Mouse (Mus musculus) myocyte (in vitro differentiated cells): ENCODE data around the gene Nbeal2. TPM values are rescaled to one million over a fixed set of nuclear protein-coding genes. Genes with fewer than 3 reads are reported as not detected.

Experiments used
- H3K27me3 ChIP-seq: one replicate; pipeline ENCODE4 v1.6.1; 2011; ENCODE audit not compliant: control insufficient read depth, insufficient read depth, insufficient read length
- H3K36me3 ChIP-seq: one replicate; pipeline ENCODE4 v1.6.1; 2011; ENCODE audit not compliant: control insufficient read depth, insufficient read depth
- H3K4me2 ChIP-seq: one replicate; pipeline ENCODE4 v1.6.1; 2011; ENCODE audit warnings: low read depth, control low read depth
- H3K4me3 ChIP-seq: one replicate; pipeline ENCODE4 v1.5.1; 2011; ENCODE audit warnings: mild to moderate bottlenecking, control low read depth, moderate library complexity
- H3K79me2 ChIP-seq: one replicate; pipeline ENCODE4 v1.6.1; 2011; ENCODE audit not compliant: control insufficient read depth, insufficient read depth
- H3ac ChIP-seq: one replicate; pipeline ENCODE4 v1.6.1; 2011; ENCODE audit not compliant: control insufficient read depth, insufficient read length
- CEBPB ChIP-seq: IDR thresholded peaks from 2 replicates; pipeline ENCODE4 v1.6.1; 2011; ENCODE audit warnings: mild to moderate bottlenecking, moderate library complexity; ENCODE audit not compliant: poor library complexity, insufficient read depth, severe bottlenecking
- E2F4 ChIP-seq: IDR thresholded peaks from one replicate; pipeline ENCODE4 v1.6.1; 2011; ENCODE audit warnings: mild to moderate bottlenecking, control low read depth, moderate library complexity; ENCODE audit not compliant: insufficient read depth
- MAX ChIP-seq: IDR thresholded peaks from one replicate; pipeline ENCODE4 v1.6.1; 2011; ENCODE audit warnings: low read depth, mild to moderate bottlenecking, control low read depth
- MYOD1 ChIP-seq, 3 experiments: IDR thresholded peaks; one replicate each; pipeline ENCODE4 v1.6.1; 2011; ENCODE audit warnings: control low read depth in 2 of 3, low read depth in 2 of 3, mild to moderate bottlenecking in 2 of 3, moderate library complexity in 1 of 3; ENCODE audit not compliant: insufficient read length in 2 of 3, control insufficient read depth in 1 of 3
- MYOG ChIP-seq, 3 experiments: IDR thresholded peaks; one replicate each; pipeline ENCODE4 v1.6.1; 2011; ENCODE audit warnings: control low read depth in 2 of 3, low read depth in 2 of 3, mild to moderate bottlenecking in 2 of 3; ENCODE audit not compliant: insufficient read length in 2 of 3, control insufficient read depth in 1 of 3, insufficient read depth in 1 of 3
- POLR2A ChIP-seq: IDR thresholded peaks from one replicate; pipeline ENCODE4 v1.6.1; 2011; ENCODE audit warnings: low read depth, mild to moderate bottlenecking, control low read depth, moderate library complexity; ENCODE audit not compliant: insufficient read length
- POLR2AphosphoS2 ChIP-seq: IDR thresholded peaks from one replicate; pipeline ENCODE4 v1.6.1; 2011; ENCODE audit warnings: low read depth, control low read depth; ENCODE audit not compliant: insufficient read length
- REST ChIP-seq: IDR thresholded peaks from one replicate; pipeline ENCODE4 v1.6.1; 2011; ENCODE audit warnings: mild to moderate bottlenecking, control low read depth, moderate library complexity; ENCODE audit not compliant: insufficient read depth, insufficient read length
- SRF ChIP-seq: IDR thresholded peaks from one replicate; pipeline ENCODE4 v1.6.1; 2011; ENCODE audit warnings: low read depth; ENCODE audit not compliant: control insufficient read depth, insufficient read length
- TCF12 ChIP-seq: IDR thresholded peaks from one replicate; pipeline ENCODE4 v1.6.1; 2011; ENCODE audit warnings: mild to moderate bottlenecking, control low read depth; ENCODE audit not compliant: poor library complexity, insufficient read depth, severe bottlenecking
- TCF3 ChIP-seq: IDR thresholded peaks from one replicate; pipeline ENCODE4 v1.6.1; 2011; ENCODE audit warnings: low read depth, control low read depth; ENCODE audit not compliant: insufficient read length
- USF1 ChIP-seq: IDR thresholded peaks from one replicate; pipeline ENCODE4 v1.6.1; 2011; ENCODE audit warnings: low read depth, mild to moderate bottlenecking, control low read depth, moderate library complexity
- polyA plus RNA-seq: library from polyadenylated mRNA; unstranded; fragments of >200 nt; fragmentation: generic; extraction: Trizol; gene quantifications from one replicate; pipeline ENCODE4 v1.2.1, GENCODE M21; 2012; ENCODE audit warnings: missing spikeins

Nbeal2 gene
- polyA plus RNA-seq, 1 experiment, result 3.3 TPM

DNA sequence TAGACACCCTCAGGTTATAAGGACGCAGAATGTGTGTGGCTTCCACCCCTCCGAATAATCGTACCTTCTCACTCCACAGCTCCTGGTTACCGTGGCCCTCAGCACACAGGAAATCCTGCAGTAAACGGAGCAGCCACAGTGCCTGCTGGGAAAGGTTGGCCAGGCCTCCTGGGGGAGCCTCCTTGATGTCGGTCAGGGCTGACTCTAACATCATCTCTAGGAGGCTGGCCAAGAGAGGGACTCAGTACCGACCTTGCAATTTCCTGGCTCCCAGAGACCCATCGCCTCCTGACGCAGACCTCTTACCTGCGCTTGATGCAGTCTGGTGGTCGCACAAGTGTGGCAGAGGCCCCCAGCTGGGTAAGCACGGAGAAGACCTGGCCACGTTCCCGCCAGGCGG lies 21.3 kb downstream of the Nbeal2 start:
- Histone ChIP-seq H3K4me2 (no peak overlapping the region), H3K36me3 (no peaks in the 10 kb centered on the region), H3K79me2 (no peaks in the 10 kb centered on the region), H3K4me3 (no peak overlapping the region), H3ac (no peak overlapping the region), H3K27me3 (no peaks in the 10 kb centered on the region)
- TF ChIP-seq MYOG (IDR thresholded peaks at IDR 0.05; ENCODE audit: control insufficient read depth in 1 of 3, insufficient read depth in 1 of 3, insufficient read length in 2 of 3, low read depth in 2 of 3) (no peak), MAX (no peak), TCF3 (no peak), POLR2AphosphoS2 (no peak), CEBPB (no peak), SRF (no peak), TCF12 (no peak), E2F4 (no peak), POLR2A (no peak), USF1 (no peak)

DNA sequence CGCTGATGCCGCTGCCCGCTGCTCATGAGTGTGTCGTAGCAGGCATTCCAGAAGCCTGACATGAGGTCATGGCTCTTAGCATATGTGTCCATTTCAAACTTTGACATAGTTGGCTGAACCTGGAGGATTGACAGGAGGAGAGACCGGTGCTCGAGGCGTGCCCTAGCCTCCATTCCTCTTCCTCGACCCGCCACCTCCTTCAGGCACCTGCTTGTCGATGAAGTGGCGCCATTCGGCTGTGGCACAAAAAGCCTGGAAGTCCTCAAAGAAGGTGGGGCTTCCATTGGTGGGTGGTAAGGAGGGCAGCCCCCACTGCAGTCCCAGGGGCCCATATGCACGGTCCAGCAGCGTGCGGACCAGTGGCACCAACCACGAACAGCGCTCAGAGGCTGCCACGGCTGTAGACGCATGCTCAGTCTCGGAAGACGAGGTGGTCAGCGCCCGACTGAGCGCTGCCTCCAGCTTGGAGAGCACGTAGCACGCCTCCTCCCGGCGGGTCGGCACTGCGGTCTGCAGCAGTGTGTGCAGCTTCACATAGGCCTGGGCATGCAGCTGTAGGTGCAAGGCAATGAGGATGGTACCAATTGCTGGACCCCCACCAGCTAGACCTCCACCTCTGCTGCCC lies 22.2 kb downstream of the Nbeal2 start:
- Histone ChIP-seq H3ac (no peak overlapping the region), H3K27me3 (no peaks in the 10 kb centered on the region), H3K4me2 (no peak overlapping the region), H3K36me3 (no peaks in the 10 kb centered on the region), H3K79me2 (no peaks in the 10 kb centered on the region), H3K4me3 (no peak overlapping the region)
- TF ChIP-seq CEBPB, result no peak
- TF ChIP-seq MAX, result no peak
- TF ChIP-seq SRF, result no peak
- no peak for TF ChIP-seq USF1
- TF ChIP-seq TCF3, result no peak
- no peak for TF ChIP-seq E2F4
- TF ChIP-seq POLR2A, result no peak
- no peak for TF ChIP-seq REST
- no peak for TF ChIP-seq MYOG (IDR thresholded peaks at IDR 0.05; ENCODE audit: control insufficient read depth in 1 of 3, insufficient read depth in 1 of 3, insufficient read length in 2 of 3, low read depth in 2 of 3)
- TF ChIP-seq MYOD1 (IDR thresholded peaks at IDR 0.05; ENCODE audit: control insufficient read depth in 1 of 3, insufficient read length in 2 of 3, low read depth in 2 of 3), result no peak
- TF ChIP-seq POLR2AphosphoS2, result no peak
- TF ChIP-seq TCF12, result no peak

DNA sequence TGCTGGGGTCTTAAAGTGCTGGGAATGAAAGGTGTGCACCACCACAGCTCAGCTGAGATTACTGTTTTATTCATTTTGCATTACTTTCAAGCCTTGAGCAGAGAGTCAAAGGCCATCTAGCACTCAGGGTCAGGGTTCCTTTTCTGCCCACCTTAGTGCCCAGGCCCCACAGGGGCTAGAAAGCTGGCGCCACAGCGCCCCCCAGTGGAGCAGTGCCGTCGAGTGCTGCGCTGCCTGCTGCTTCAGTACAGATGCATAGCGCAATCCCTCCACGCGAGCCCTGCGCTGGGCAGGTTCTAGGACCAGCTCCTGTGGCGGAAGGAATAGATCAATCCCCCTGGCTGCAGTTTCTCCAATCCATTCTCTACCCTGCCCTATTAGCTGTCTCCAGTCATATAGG lies 22.8 kb downstream of the Nbeal2 start:
- H3K36me3 ChIP-seq, result no peaks in the 10 kb centered on the region
- no peak overlapping the region for H3K4me2 ChIP-seq
- H3K4me3 ChIP-seq, result no peak overlapping the region
- no peak overlapping the region for H3ac ChIP-seq
- TF ChIP-seq MYOD1 (IDR thresholded peaks at IDR 0.05; ENCODE audit: control insufficient read depth in 1 of 3, insufficient read length in 2 of 3, low read depth in 2 of 3) (no peak), CEBPB (no peak), USF1 (no peak), MYOG (IDR thresholded peaks at IDR 0.05; ENCODE audit: control insufficient read depth in 1 of 3, insufficient read depth in 1 of 3, insufficient read length in 2 of 3, low read depth in 2 of 3) (no peak), MAX (no peak), E2F4 (no peak)
- H3K79me2 ChIP-seq, result no peaks in the 10 kb centered on the region
- H3K27me3 ChIP-seq, result no peaks in the 10 kb centered on the region

DNA sequence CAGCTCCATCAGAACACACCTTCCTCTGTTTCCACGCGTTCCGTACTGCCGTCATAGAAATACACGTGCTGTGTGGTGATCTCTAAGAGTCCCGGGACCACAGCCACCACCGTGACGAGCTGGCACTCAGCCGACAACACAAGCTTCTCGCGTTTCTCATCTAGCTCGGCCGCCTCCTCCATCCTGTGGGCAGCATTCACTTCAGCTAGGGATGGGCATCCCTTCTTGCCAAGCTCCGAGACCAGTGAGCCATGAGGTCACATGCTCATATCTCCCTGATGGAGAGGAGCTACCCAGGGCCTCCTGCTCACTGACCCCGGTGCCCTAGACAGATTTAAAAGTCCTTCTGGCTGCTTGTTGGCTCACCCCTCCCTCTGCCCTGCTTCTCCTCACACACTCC lies 23.8 kb downstream of the Nbeal2 start:
- TF ChIP-seq MYOD1 (IDR thresholded peaks at IDR 0.05; ENCODE audit: control insufficient read depth in 1 of 3, insufficient read length in 2 of 3, low read depth in 2 of 3) (no peak), MAX (no peak), E2F4 (no peak), MYOG (IDR thresholded peaks at IDR 0.05; ENCODE audit: control insufficient read depth in 1 of 3, insufficient read depth in 1 of 3, insufficient read length in 2 of 3, low read depth in 2 of 3) (no peak), POLR2AphosphoS2 (no peak), REST (no peak)
- Histone ChIP-seq H3K79me2 (no peaks in the 10 kb centered on the region), H3K27me3 (no peaks in the 10 kb centered on the region), H3K36me3 (no peaks in the 10 kb centered on the region), H3ac (no peak overlapping the region), H3K4me3 (no peak overlapping the region), H3K4me2 (no peak overlapping the region)

DNA sequence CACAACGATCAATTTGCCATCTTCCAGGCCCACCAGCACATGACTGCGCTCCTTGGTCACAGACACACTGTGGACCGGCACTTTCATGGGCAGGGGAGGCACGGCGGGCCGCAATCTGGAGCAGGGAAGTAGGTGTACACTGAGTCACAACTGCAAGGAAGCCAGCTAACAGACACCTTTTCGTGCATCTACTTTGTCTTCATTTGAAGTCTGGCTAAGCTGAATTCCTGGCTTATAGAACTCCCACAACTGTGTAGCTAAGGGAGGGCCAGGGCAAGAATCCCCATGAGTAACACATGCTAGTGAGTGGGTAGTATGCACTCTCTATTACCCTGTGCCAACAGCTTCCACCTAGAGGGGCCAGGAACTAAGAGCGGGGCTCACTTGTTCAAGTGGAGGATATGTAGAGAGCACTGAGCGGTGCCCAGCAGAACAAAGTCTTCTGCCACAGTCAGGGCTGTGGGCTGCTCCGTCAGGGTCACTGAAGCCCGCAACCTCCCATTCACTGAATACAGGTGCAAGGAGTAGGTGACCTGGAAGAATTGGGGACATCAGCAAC lies 28.5 kb downstream of the Nbeal2 start:
- H3K79me2 ChIP-seq, result peaks cover 8% of the 10 kb centered on the region
- peak overlapping the region; percentile 85 for H3K4me3 ChIP-seq
- H3K27me3 ChIP-seq, result no peaks in the 10 kb centered on the region
- TF ChIP-seq SRF, result no peak
- no peak for TF ChIP-seq E2F4
- no peak for TF ChIP-seq CEBPB
- TF ChIP-seq USF1, result no peak
- TF ChIP-seq POLR2A, result no peak
- no peak for TF ChIP-seq TCF3
- TF ChIP-seq TCF12, result no peak
- TF ChIP-seq MYOG (IDR thresholded peaks at IDR 0.05; ENCODE audit: control insufficient read depth in 1 of 3, insufficient read depth in 1 of 3, insufficient read length in 2 of 3, low read depth in 2 of 3), result no peak
- no peak for TF ChIP-seq REST
- H3K4me2 ChIP-seq, result peak overlapping the region; percentile 99
- H3ac ChIP-seq, result peak overlapping the region; percentile 79
- no peaks in the 10 kb centered on the region for H3K36me3 ChIP-seq
